Mouse (Mus musculus) bone marrow macrophage, adult 2 months (primary cell): ENCODE measurements around the gene Mlxipl.

Experiments used
- CTCF ChIP-seq: IDR thresholded peaks from 2 replicates; pipeline ENCODE4 v1.5.1; 2012; ENCODE audit warnings: low read depth, mild to moderate bottlenecking, low read length, moderate library complexity
- POLR2A ChIP-seq: IDR thresholded peaks from 2 replicates; pipeline ENCODE4 v1.6.1; 2012; ENCODE audit warnings: mild to moderate bottlenecking, low read depth, low read length, borderline replicate concordance

DNA sequence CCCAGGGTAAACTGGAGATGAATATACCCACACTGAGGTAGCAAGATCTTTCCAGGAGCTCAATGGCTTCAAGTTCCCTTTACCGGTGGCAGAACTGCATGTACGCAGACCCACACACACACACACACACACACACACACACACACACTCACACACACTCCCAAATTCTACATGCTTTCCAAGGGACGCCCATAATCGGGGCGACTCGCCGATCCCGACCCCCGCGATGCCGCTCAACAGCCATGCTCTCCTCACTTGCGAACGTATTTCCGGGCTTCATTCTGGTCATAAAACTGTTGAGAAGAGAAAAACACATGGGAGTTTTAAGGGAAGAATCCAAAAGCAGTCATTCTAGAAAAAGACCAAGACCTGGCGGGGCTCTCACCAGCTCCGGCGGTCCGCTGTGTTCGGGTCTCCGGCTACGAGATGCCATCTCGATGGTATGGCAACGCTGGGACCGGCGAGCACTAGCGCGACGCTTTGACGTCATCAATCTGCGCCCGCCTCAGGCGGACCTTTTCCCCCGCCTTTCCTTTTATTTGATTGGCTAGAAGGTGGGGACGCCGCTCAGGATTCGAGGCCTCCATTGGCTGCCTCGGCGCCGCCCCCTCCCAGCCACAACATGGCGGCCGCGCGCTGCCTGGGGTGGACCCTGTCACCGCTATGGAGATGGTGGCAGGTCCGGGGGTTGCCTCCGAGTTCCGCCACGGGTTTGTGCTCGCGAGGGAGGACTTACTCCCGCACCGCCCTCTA is 25.9 kb upstream of the Mlxipl start, which contains the start of gene Dnajc30:
- TF ChIP-seq CTCF (no peak), POLR2A (no peak)
